Mouse (Mus musculus) brown adipose tissue, adult 24 weeks (tissue): Measurements from ENCODE around the gene G430095P16Rik. TPM values are rescaled to one million over a fixed set of nuclear protein-coding genes. Genes with fewer than 3 reads are reported as not detected.

Experiments
- H3K27ac ChIP-seq: fragments of 200-500 bp; replicated peaks from 2 replicates; pipeline ENCODE4 v1.5.1; 2012; ENCODE audit warnings: low read depth, mild to moderate bottlenecking, low read length
- H3K4me1 ChIP-seq: fragments of 200-500 bp; 2 replicates; pipeline ENCODE4 v1.6.1; 2012; ENCODE audit warnings: low read length, mixed read lengths; ENCODE audit not compliant: control insufficient read depth, insufficient read depth, insufficient read length
- H3K4me3 ChIP-seq: fragments of 200-500 bp; 2 replicates; pipeline ENCODE4 v1.5.1; 2012; ENCODE audit warnings: low read depth, mild to moderate bottlenecking, low read length, moderate library complexity; ENCODE audit not compliant: insufficient read depth
- polyA plus RNA-seq: library from polyadenylated mRNA; stranded (reverse); fragments of >200 nt; gene quantifications from 2 replicates; pipeline ENCODE4 v1.2.4, GENCODE M21; 2012; ENCODE audit not compliant: missing spikeins, insufficient read depth, insufficient read length

Gene G430095P16Rik
- polyA plus RNA-seq, 1 experiment, result 1.9 TPM

GRCm38 (mm10) chr8:84760405-84760805 lies 37.6 kb downstream of the G430095P16Rik start:
- no peak overlapping the region for H3K27ac ChIP-seq
- no peaks in the 10 kb centered on the region for H3K4me1 ChIP-seq
- no peak overlapping the region for H3K4me3 ChIP-seq

GRCm38 (mm10) chr8:84760901-84761300 lies 38.1 kb downstream of the G430095P16Rik start:
- Histone ChIP-seq H3K27ac (no peak overlapping the region), H3K4me3 (no peak overlapping the region)

GRCm38 (mm10) chr8:84764100-84764499 lies 41.3 kb downstream of the G430095P16Rik start:
- H3K27ac ChIP-seq, result no peak overlapping the region
- H3K4me1 ChIP-seq, result peaks cover 17% of the 10 kb centered on the region
- H3K4me3 ChIP-seq, result no peak overlapping the region

More at GRCm38 (mm10) chr8:84760901-84761300, 38.1 kb downstream of the G430095P16Rik start:
- peaks cover 2% of the 10 kb centered on the region; the same call in 1 of the 2 replicates for H3K4me1 ChIP-seq

GRCm38 (mm10) chr8:84764870-84765495 lies 42.2 kb downstream of the G430095P16Rik start:
- Histone ChIP-seq H3K27ac (no peak overlapping the region), H3K4me1 (peaks cover 17% of the 10 kb centered on the region), H3K4me3 (no peak overlapping the region)

- Histone ChIP-seq H3K4me3 (no peak overlapping the region), H3K27ac (no peak overlapping the region), H3K4me1 (peaks cover 17% of the 10 kb centered on the region)
Observed at GRCm38 (mm10) chr8:84765629-84766028, 42.8 kb downstream of the G430095P16Rik start.

GRCm38 (mm10) chr8:84766422-84766821 lies 43.6 kb downstream of the G430095P16Rik start:
- Histone ChIP-seq H3K4me3 (no peak overlapping the region), H3K4me1 (peaks cover 17% of the 10 kb centered on the region), H3K27ac (peak overlapping the region; percentile 9; the same call in 1 of the 2 replicates)

- H3K4me3 ChIP-seq, result no peak overlapping the region
- H3K4me1 ChIP-seq, result peaks cover 17% of the 10 kb centered on the region
- H3K27ac ChIP-seq, result no peak overlapping the region
Observed at GRCm38 (mm10) chr8:84767221-84767620, 44.4 kb downstream of the G430095P16Rik start.

GRCm38 (mm10) chr8:84768343-84769095 lies 45.7 kb downstream of the G430095P16Rik start:
- H3K27ac ChIP-seq, result 0 out of 2 replicates have a peak overlapping the region, but pooled peaks have one; percentile 3
- H3K4me1 ChIP-seq, result peaks cover 17% of the 10 kb centered on the region
- H3K4me3 ChIP-seq, result no peak overlapping the region

GRCm38 (mm10) chr8:84769324-84769723 lies 46.5 kb downstream of the G430095P16Rik start:
- H3K27ac ChIP-seq, result no peak overlapping the region
- no peak overlapping the region for H3K4me3 ChIP-seq
- peaks cover 17% of the 10 kb centered on the region for H3K4me1 ChIP-seq

GRCm38 (mm10) chr8:84770100-84770953 lies 47.5 kb downstream of the G430095P16Rik start:
- Histone ChIP-seq H3K27ac (no peak overlapping the region), H3K4me1 (peaks cover 22% of the 10 kb centered on the region), H3K4me3 (no peak overlapping the region)

GRCm38 (mm10) chr8:84771000-84771687 lies 48.3 kb downstream of the G430095P16Rik start:
- no peak overlapping the region for H3K27ac ChIP-seq
- no peak overlapping the region for H3K4me3 ChIP-seq
- H3K4me1 ChIP-seq, result peaks cover 26% of the 10 kb centered on the region

GRCm38 (mm10) chr8:84771941-84772378 lies 49.2 kb downstream of the G430095P16Rik start:
- H3K4me1 ChIP-seq, result peaks cover 20% of the 10 kb centered on the region
- peak overlapping the region; percentile 4; the same call in 1 of the 2 replicates for H3K4me3 ChIP-seq
- no peak overlapping the region for H3K27ac ChIP-seq

- peaks cover 17% of the 10 kb centered on the region for H3K4me1 ChIP-seq
- no peak overlapping the region for H3K27ac ChIP-seq
- H3K4me3 ChIP-seq, result no peak overlapping the region
Observed at GRCm38 (mm10) chr8:84772628-84773027, 49.8 kb downstream of the G430095P16Rik start.

GRCm38 (mm10) chr8:84773304-84773703 lies 50.5 kb downstream of the G430095P16Rik start:
- Histone ChIP-seq H3K4me1 (peaks cover 21% of the 10 kb centered on the region), H3K27ac (no peak overlapping the region), H3K4me3 (no peak overlapping the region)
